Mouse (Mus musculus) liver, embryonic 16.5 days (tissue): ENCODE data around the gene Ptprn2. TPM values are rescaled to one million over a fixed set of nuclear protein-coding genes. Genes with fewer than 3 reads are reported as not detected.

Experiments used
- ATAC-seq: fragments of 200-750 bp; cut with Nextera tagmentation; 2 replicates; pipeline ENCODE4 v1.8.0; 2017; ENCODE audit warnings: low read depth, mild to moderate bottlenecking, moderate number of reproducible peaks, moderate library complexity
- H3K27ac ChIP-seq: fragments of 300-500 bp; sonication (generic); 2 replicates; pipeline ENCODE4 v1.5.1; 2014; ENCODE audit warnings: mild to moderate bottlenecking, low read length
- H3K27me3 ChIP-seq: fragments of 300-500 bp; sonication (generic); 2 replicates; pipeline ENCODE4 v1.6.1; 2014; ENCODE audit warnings: low read depth, low read length, mixed read lengths; ENCODE audit not compliant: control insufficient read depth, insufficient read depth
- H3K36me3 ChIP-seq: fragments of 300-500 bp; sonication (generic); 2 replicates; pipeline ENCODE4 v1.6.1; 2014; ENCODE audit warnings: mild to moderate bottlenecking; ENCODE audit not compliant: control insufficient read depth, insufficient read depth
- H3K4me1 ChIP-seq: fragments of 300-500 bp; sonication (generic); 2 replicates; pipeline ENCODE4 v1.6.1; 2014; ENCODE audit warnings: low read depth, low read length, mixed read lengths; ENCODE audit not compliant: control insufficient read depth
- H3K4me2 ChIP-seq: fragments of 300-500 bp; sonication (generic); 2 replicates; pipeline ENCODE4 v1.6.1; 2014; ENCODE audit warnings: low read depth, low read length, mixed read lengths
- H3K4me3 ChIP-seq: fragments of 300-500 bp; sonication (generic); 2 replicates; pipeline ENCODE4 v1.5.1; 2014; ENCODE audit warnings: low read depth, mild to moderate bottlenecking, low read length
- H3K9ac ChIP-seq: fragments of 300-500 bp; sonication (generic); 2 replicates; pipeline ENCODE4 v1.6.1; 2014; ENCODE audit warnings: low read depth, low read length
- H3K9me3 ChIP-seq: fragments of 300-500 bp; sonication (generic); replicated peaks from 2 replicates; pipeline ENCODE4 v1.6.1; 2016; ENCODE audit warnings: low read length; ENCODE audit not compliant: control insufficient read depth
- WGBS: fragments of 180-500 bp; shearing (Covaris S2); extraction: QIAGEN DNeasy Blood & Tissue Kit; methylation state at CpG from one replicate; pipeline ENCODE4 v1.1.7; 2014; ENCODE audit not compliant: insufficient replicate concordance; 5-methylcytosine and 5-hydroxymethylcytosine counted together
- polyA plus RNA-seq: library from polyadenylated mRNA; unstranded; fragments of >200 nt; fragmentation: Nextera tagmentation; extraction: Ambion mirVana; gene quantifications from 2 replicates; pipeline ENCODE4 v1.2.1, GENCODE M21; 2015

The Ptprn2 gene
- polyA plus RNA-seq, 1 experiment from 2014 or later = 0.07 TPM

DNA sequence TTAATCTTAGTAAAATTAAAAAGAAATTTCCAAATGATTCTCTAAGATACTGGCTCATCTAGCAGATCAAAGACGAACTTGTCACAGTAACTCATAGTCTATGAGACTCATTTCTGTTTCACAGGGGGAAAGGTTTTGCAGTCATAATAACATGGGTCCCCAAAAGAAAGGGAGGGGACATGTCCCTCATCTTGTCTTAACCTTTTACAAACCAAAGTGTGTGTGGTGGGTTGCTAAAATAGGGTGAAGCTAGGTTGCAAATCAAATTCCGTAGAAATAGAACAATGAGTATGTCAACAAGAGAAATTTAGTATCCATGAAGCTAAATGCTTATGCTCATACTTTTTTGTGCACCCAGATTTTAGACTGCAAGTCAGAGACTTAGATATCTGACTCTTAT, 671.7 kb downstream of the Ptprn2 start:
- Histone ChIP-seq H3K9ac (no peak overlapping the region), H3K4me1 (no peaks in the 10 kb centered on the region), H3K4me3 (no peak overlapping the region), H3K9me3 (no peaks in the 10 kb centered on the region; the same call in 1 of the 2 replicates), H3K4me2 (no peak overlapping the region), H3K27ac (no peak overlapping the region), H3K27me3 (peaks cover 87% of the 10 kb centered on the region), H3K36me3 (no peaks in the 10 kb centered on the region)
- no peak for ATAC-seq
- 40% methylated on average over 2 of the region's 2 CpGs for WGBS

DNA sequence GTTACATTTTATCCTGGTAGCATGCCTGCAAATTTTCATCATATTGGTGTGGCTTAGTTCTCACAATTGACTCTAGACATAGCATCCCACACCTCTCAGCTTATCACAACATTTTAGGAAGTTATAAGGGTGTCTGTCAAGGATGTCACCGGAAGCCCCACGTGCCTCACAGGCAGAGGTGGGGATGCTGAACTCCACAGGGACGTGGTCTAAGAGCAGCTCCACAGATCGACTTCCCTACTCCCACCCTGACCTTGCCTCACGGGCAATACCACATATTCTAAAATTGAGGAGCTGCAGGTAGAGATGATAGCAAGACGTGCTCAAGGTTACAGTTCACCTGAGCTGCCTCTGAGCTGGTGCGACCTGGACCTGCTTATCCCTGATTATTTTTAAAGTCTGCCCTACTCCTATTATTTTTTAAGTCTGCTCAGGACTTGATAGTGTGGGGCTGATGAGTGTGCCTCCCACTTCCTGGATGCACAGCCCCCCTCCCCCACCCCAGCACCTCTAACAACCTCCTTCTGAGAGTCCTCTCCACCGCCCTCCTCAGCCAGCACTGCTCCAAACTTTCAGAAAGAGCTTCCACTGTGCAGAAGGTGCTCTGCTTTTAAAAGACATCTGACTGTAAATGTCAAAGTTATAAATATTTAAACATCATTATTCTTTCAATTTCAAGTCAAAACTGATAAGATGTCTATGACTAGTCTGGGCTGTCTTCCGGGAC, 672.3 kb downstream of the Ptprn2 start:
- no peaks in the 10 kb centered on the region for H3K4me1 ChIP-seq
- no peak for ATAC-seq
- H3K9me3 ChIP-seq = no peaks in the 10 kb centered on the region; the same call in 1 of the 2 replicates
- 15% methylated on average over 9 of the region's 9 CpGs for WGBS
- H3K27ac ChIP-seq = no peak overlapping the region
- H3K27me3 ChIP-seq = peaks cover 82% of the 10 kb centered on the region
- no peak overlapping the region for H3K4me3 ChIP-seq
- no peaks in the 10 kb centered on the region for H3K36me3 ChIP-seq
- no peak overlapping the region for H3K4me2 ChIP-seq
- H3K9ac ChIP-seq = no peak overlapping the region

DNA sequence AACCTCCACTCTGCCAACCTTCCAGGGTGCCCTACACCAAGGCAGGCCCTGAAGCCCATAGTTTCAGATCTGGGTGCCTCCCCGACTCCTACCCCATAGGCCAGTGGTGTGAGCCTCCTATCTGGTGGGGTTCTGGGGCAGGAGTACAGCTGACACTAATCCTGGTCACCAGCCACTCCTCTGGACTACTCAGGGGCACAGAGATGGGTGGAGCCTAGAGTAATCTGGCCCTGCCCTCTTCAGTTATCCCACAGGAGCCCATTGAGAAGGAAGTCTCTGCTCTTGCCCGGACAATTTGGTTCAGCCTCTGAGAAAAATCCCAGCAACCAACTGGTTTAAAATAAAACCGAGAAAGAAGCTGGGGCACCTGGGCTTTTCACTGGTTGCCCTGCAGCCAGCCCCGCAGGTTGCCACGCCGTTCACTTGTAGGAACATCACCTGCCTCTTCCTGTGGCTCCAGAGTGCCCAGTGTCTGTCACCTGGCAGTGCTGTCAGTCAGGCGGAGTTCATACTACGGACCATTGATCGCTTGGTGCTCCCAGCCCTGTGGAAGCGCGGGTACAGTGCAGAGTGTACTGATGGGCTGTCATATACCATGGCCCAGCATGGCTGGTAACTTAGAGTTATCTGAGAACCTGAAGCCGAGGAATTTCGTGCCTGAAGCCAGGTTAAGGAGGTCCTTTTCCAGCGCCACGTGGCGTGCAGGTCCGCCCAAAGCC, 673.6 kb downstream of the Ptprn2 start:
- Histone ChIP-seq H3K36me3 (no peaks in the 10 kb centered on the region), H3K4me3 (no peak overlapping the region), H3K9ac (no peak overlapping the region), H3K4me1 (no peaks in the 10 kb centered on the region), H3K27me3 (peaks cover 69% of the 10 kb centered on the region), H3K4me2 (no peak overlapping the region), H3K9me3 (no peaks in the 10 kb centered on the region; the same call in 1 of the 2 replicates), H3K27ac (no peak overlapping the region)
- 7% methylated on average over 17 of the region's 17 CpGs for WGBS
- no peak for ATAC-seq

DNA sequence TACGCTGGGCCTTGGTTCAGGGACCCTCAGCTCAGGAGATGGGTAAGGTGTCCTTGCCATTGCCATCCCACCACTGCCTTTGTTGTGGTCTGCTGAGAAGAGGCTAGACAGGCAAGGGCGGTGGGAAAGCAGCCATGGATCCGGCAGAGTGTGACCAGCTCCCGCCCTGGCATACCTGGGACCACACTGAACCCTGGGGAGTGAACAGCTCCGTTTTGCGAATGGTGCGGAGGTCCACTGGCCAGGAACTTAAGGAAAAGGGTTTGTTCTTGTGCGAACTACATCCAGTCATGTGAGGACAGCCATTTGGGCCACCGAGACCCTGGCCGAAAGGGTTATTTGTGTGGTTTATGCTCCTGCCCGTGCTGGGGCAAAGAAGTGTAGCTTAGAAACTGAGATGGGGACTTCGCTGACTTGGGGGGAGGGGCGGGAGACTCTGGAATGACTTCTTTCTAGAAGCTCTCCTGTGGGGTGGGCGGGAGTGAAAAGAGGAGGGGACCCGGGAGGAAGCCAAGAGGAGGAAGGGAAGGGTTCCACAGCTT, 674.2 kb downstream of the Ptprn2 start:
- H3K4me2 ChIP-seq = no peak overlapping the region
- no peaks in the 10 kb centered on the region for H3K36me3 ChIP-seq
- H3K4me3 ChIP-seq = no peak overlapping the region
- H3K4me1 ChIP-seq = no peaks in the 10 kb centered on the region
- 8% methylated on average over 15 of the region's 15 CpGs for WGBS
- H3K27ac ChIP-seq = no peak overlapping the region
- ATAC-seq = no peak
- peaks cover 62% of the 10 kb centered on the region for H3K27me3 ChIP-seq
- no peaks in the 10 kb centered on the region; the same call in 1 of the 2 replicates for H3K9me3 ChIP-seq
- H3K9ac ChIP-seq = no peak overlapping the region

DNA sequence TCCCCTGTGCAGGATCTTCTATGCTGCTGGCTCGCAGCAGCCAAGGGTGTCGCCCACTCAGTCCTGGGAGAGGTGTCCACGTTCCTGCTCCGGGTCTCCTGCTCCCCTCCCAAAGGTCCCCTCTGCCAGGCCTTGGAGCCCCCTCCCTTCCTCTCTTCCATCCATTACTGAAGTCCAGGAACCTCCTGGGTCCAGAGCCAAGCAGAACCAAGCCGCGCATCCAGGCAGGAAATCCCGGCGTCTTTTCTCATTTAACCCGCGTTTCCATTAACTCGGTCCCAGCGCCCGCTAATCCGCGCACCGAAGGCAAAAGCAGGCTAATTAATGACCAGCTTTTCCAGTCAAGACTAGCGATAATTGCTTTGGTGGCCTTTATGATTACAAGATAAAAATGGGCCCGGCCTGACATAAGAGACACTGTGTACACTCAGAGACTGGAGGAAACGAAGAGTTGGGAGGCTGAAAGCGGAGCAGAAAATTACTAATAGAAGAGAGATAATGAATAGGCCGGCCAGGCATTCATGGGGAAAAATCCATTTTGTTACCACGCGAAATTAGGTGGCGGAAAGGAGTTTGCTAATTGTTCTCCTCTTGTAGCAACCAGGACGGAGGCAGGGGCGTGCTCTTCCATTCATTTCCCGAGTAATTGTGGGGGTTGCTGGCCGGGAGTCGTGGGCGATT, 674.8 kb downstream of the Ptprn2 start:
- no peak for ATAC-seq
- H3K9ac ChIP-seq = no peak overlapping the region
- H3K27ac ChIP-seq = no peak overlapping the region
- no peak overlapping the region for H3K4me3 ChIP-seq
- 6% methylated on average over 30 of the region's 30 CpGs for WGBS
- H3K36me3 ChIP-seq = no peaks in the 10 kb centered on the region
- no peaks in the 10 kb centered on the region for H3K4me1 ChIP-seq
- peaks cover 56% of the 10 kb centered on the region for H3K27me3 ChIP-seq
- H3K9me3 ChIP-seq = no peaks in the 10 kb centered on the region; the same call in 1 of the 2 replicates
- no peak overlapping the region for H3K4me2 ChIP-seq

DNA sequence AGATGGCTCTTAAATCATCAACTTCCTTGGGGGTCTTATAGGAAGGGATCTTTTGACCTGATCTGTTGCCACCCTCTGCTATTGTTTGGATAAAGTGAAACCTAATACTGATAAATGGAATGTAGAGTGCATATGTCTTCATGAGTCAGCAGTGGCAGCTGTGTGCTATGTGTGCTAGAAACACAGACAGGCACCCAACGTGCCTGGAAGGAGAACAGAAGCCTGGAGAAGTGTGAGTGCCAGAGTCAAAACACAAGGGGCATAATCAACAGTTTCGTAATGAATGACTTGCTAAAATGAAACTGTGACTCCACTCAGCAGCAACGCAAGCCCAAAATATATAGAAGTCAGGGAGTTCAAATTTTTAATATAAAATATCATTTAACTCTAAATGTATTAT, 676.7 kb downstream of the Ptprn2 start:
- 48% methylated on average over 3 of the region's 3 CpGs for WGBS
- H3K27me3 ChIP-seq = peaks cover 44% of the 10 kb centered on the region
- H3K4me3 ChIP-seq = no peak overlapping the region
- no peak overlapping the region for H3K27ac ChIP-seq
- no peaks in the 10 kb centered on the region for H3K9me3 ChIP-seq
- no peaks in the 10 kb centered on the region for H3K36me3 ChIP-seq
- H3K4me2 ChIP-seq = no peak overlapping the region
- no peaks in the 10 kb centered on the region for H3K4me1 ChIP-seq
- no peak overlapping the region for H3K9ac ChIP-seq
- no peak for ATAC-seq

DNA sequence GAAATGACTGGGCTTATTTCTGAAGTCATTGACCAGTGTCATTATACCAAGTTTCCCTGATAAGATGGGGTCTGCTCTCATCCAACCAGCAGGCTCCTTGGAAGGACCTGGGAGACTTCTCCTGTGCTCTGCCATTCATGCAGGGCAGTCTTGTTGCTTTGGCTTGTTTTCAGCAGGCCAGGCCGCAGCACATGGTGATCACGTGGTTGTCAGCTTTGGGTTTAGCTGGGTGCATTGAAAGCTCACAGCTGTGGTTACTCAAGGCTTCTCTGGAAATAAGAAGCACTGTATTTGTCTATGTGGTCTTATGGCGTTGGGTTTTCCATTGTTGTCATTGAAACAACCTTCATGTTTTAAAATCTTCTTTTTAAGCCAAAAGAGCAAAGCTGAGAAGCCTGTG, 678.3 kb downstream of the Ptprn2 start:
- Histone ChIP-seq H3K27me3 (peaks cover 30% of the 10 kb centered on the region), H3K4me2 (no peak overlapping the region), H3K4me1 (no peaks in the 10 kb centered on the region), H3K27ac (no peak overlapping the region), H3K9ac (no peak overlapping the region), H3K36me3 (no peaks in the 10 kb centered on the region), H3K9me3 (no peaks in the 10 kb centered on the region), H3K4me3 (no peak overlapping the region)
- 37% methylated on average over 3 of the region's 3 CpGs for WGBS
- no peak for ATAC-seq

DNA sequence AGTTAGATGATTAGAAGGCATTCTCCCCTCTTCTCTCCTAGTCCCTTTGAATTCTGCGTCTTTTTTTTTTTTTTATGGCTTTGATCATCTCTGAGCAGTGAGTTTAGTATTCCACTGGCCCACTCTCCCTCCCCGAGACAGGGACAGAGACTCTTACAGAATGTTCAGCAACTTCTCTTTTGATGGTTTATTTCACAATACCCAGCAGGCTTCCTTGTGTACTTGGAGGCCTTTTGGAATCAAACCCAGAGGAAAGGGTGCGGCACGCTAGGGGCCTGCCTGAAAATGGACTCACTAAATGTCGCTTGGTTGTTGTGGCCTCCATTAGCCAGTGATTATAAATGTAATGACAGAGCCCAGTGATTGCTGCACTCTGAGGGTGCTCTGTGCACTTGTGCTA, 680.7 kb downstream of the Ptprn2 start:
- Histone ChIP-seq H3K4me3 (no peak overlapping the region), H3K4me1 (no peaks in the 10 kb centered on the region), H3K27ac (no peak overlapping the region), H3K9ac (no peak overlapping the region), H3K9me3 (no peaks in the 10 kb centered on the region), H3K27me3 (peaks cover 5% of the 10 kb centered on the region), H3K36me3 (no peaks in the 10 kb centered on the region), H3K4me2 (no peak overlapping the region)
- 65% methylated on average over 5 of the region's 5 CpGs for WGBS
- no peak for ATAC-seq
